Mouse (Mus musculus) thymus, postnatal 36 days (tissue): ENCODE data around the gene Vezf1.

Experiments used
- DNase-seq, 2 experiments: peaks; one replicate each; pipeline ENCODE4 v3.0.0; 2022; ENCODE audit warnings: mixed read lengths in 2 of 2

Vezf1 gene

GRCm38 (mm10) chr11:88126306-88126793, 58.3 kb downstream of the Vezf1 start:
- DNase-seq: no peak

GRCm38 (mm10) chr11:88128461-88128860, 60.4 kb downstream of the Vezf1 start:
- no peak for DNase-seq

- DNase-seq: no peak
Observed at GRCm38 (mm10) chr11:88129281-88129680, 61.2 kb downstream of the Vezf1 start.

- DNase-seq: no peak
Observed at GRCm38 (mm10) chr11:88129935-88130334, 61.9 kb downstream of the Vezf1 start.

GRCm38 (mm10) chr11:88131847-88132246, 63.8 kb downstream of the Vezf1 start:
- peak; percentile 24 to 34 for DNase-seq
